Mouse (Mus musculus): ENCODE measurements around the gene Map2k6. TPM values are rescaled to one million over a fixed set of nuclear protein-coding genes. Genes with fewer than 3 reads are reported as not detected.

Map2k6 gene
- polyA plus RNA-seq, 1 experiment from 2014 or later = 3.4 TPM

GRCm38 (mm10) chr11:110563272-110563671 lies 164.3 kb downstream of the Map2k6 start:
- Histone ChIP-seq H3K9ac (ENCODE audit: low read depth, low read length) (no peak overlapping the region), H3K4me3 (ENCODE audit: low read depth, low read length) (no peak overlapping the region), H3K4me2 (replicated peaks; ENCODE audit: low read depth) (0 out of 2 replicates have a peak overlapping the region, but pooled peaks have one; percentile 13), H3K27ac (ENCODE audit: low read depth, low read length) (no peak overlapping the region), H3K36me3 (ENCODE audit: control insufficient read depth, insufficient read depth) (no peaks in the 10 kb centered on the region), H3K4me1 (replicated peaks; ENCODE audit: control insufficient read depth, insufficient read depth, low read length) (no peaks in the 10 kb centered on the region), H3K9me3 (ENCODE audit: control insufficient read depth) (no peaks in the 10 kb centered on the region), H3K27me3 (replicated peaks; ENCODE audit: control insufficient read depth, insufficient read depth, low read length) (no peaks in the 10 kb centered on the region)
- 53% methylated on average over 12 of the region's 12 CpGs for WGBS
- ATAC-seq = no peak
- TF ChIP-seq CTCF (IDR thresholded peaks at IDR 0.05; ENCODE audit: low read depth) = no peak

- Histone ChIP-seq H3K27ac (ENCODE audit: low read depth, low read length) (no peak overlapping the region), H3K4me1 (replicated peaks; ENCODE audit: control insufficient read depth, insufficient read depth, low read length) (no peaks in the 10 kb centered on the region), H3K4me3 (ENCODE audit: low read depth, low read length) (no peak overlapping the region), H3K9ac (ENCODE audit: low read depth, low read length) (no peak overlapping the region), H3K36me3 (ENCODE audit: control insufficient read depth, insufficient read depth) (no peaks in the 10 kb centered on the region), H3K27me3 (replicated peaks; ENCODE audit: control insufficient read depth, insufficient read depth, low read length) (no peaks in the 10 kb centered on the region), H3K9me3 (ENCODE audit: control insufficient read depth) (no peaks in the 10 kb centered on the region), H3K4me2 (replicated peaks; ENCODE audit: low read depth) (no peak overlapping the region)
- ATAC-seq = no peak
- WGBS = 77% methylated on average over 10 of the region's 10 CpGs
- no peak for TF ChIP-seq CTCF (IDR thresholded peaks at IDR 0.05; ENCODE audit: low read depth)
These were observed 164.9 kb downstream of the Map2k6 start for GRCm38 (mm10) chr11:110563801-110564200.

- no peak overlapping the region for H3K27ac ChIP-seq (ENCODE audit: low read depth, low read length)
- no peaks in the 10 kb centered on the region for H3K27me3 ChIP-seq (replicated peaks; ENCODE audit: control insufficient read depth, insufficient read depth, low read length)
- no peak for ATAC-seq
- H3K4me1 ChIP-seq (replicated peaks; ENCODE audit: control insufficient read depth, insufficient read depth, low read length) = no peaks in the 10 kb centered on the region
- no peak overlapping the region for H3K4me3 ChIP-seq (ENCODE audit: low read depth, low read length)
- no peak overlapping the region for H3K9ac ChIP-seq (ENCODE audit: low read depth, low read length)
- WGBS = 82% methylated on average over 7 of the region's 7 CpGs
- no peak for TF ChIP-seq CTCF (IDR thresholded peaks at IDR 0.05; ENCODE audit: low read depth)
- no peak overlapping the region for H3K4me2 ChIP-seq (replicated peaks; ENCODE audit: low read depth)
- no peaks in the 10 kb centered on the region for H3K36me3 ChIP-seq (ENCODE audit: control insufficient read depth, insufficient read depth)
- no peaks in the 10 kb centered on the region for H3K9me3 ChIP-seq (ENCODE audit: control insufficient read depth)
These were observed 167.4 kb downstream of the Map2k6 start for GRCm38 (mm10) chr11:110566307-110566706.

GRCm38 (mm10) chr11:110572548-110572947 lies 173.6 kb downstream of the Map2k6 start:
- ATAC-seq = no peak
- no peak overlapping the region for H3K9ac ChIP-seq (ENCODE audit: low read depth, low read length)
- H3K4me2 ChIP-seq (replicated peaks; ENCODE audit: low read depth) = no peak overlapping the region
- peak; percentile 89 for TF ChIP-seq CTCF (IDR thresholded peaks at IDR 0.05; ENCODE audit: low read depth)
- no peak overlapping the region for H3K27ac ChIP-seq (ENCODE audit: low read depth, low read length)
- no peaks in the 10 kb centered on the region for H3K4me1 ChIP-seq (replicated peaks; ENCODE audit: control insufficient read depth, insufficient read depth, low read length)
- H3K9me3 ChIP-seq (ENCODE audit: control insufficient read depth) = no peaks in the 10 kb centered on the region
- 53% methylated on average over 10 of the region's 10 CpGs for WGBS
- H3K4me3 ChIP-seq (ENCODE audit: low read depth, low read length) = no peak overlapping the region
- H3K36me3 ChIP-seq (ENCODE audit: control insufficient read depth, insufficient read depth) = no peaks in the 10 kb centered on the region
- no peaks in the 10 kb centered on the region for H3K27me3 ChIP-seq (replicated peaks; ENCODE audit: control insufficient read depth, insufficient read depth, low read length)

Other genes with a start within 250 kb of the Map2k6 start
- 0.57 and 0.77 TPM in 2 replicates for gene Abca9, start 230.9 kb upstream of the Map2k6 start, polyA plus RNA-seq (2015; fragmentation: Nextera tagmentation; extraction: Ambion mirVana)
- 0.33 and 0.73 TPM in 2 replicates for gene Abca6, start 147.3 kb upstream of the Map2k6 start, polyA plus RNA-seq (2015; fragmentation: Nextera tagmentation; extraction: Ambion mirVana)
- gene Abca5, start 61.4 kb upstream of the Map2k6 start, polyA plus RNA-seq (2015; fragmentation: Nextera tagmentation; extraction: Ambion mirVana) = 1.5 and 2.4 TPM in 2 replicates